Comparison of ENCODE assay signal across 9 mouse cellular contexts in the genomic region with DNA sequence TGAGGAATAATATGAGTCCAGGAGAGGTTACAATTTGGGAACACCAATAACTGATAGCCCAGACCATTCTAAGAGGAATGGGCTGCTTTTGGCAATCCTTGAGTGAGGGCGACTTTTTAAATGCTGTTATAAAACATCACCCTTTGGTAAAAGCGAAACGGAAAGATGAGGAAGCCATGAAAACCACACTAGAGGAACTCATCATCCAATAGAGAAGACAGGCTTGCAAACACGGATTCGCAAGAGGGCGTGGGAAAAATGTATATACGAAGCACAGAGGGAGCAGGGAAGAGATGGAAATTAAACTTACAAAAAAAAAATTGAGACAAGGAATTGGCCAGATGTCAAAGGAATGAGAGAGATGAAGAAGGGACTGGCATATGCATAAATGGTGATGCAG.
"Had no signal": no experiment of that assay in that cellular context is flagged by ENCODE, and none has a peak within 500 bp of the region (broad histone marks: within the 10 kb centered on the region; RNA-seq: fewer than 3 reads in every experiment).

No protein-coding gene starts in this region.

- DNase-seq: lung, adult 18-20 months; lung, embryonic 14.5 days; lung, postnatal 10 days; lung, postnatal 4 days; right cerebral cortex, postnatal 14 days; thymus, adult 2 months; thymus, postnatal 25 days had no signal

- ATAC-seq: midbrain, embryonic 13.5 days; midbrain, embryonic 15.5 days had no signal
